In the genomic region with DNA sequence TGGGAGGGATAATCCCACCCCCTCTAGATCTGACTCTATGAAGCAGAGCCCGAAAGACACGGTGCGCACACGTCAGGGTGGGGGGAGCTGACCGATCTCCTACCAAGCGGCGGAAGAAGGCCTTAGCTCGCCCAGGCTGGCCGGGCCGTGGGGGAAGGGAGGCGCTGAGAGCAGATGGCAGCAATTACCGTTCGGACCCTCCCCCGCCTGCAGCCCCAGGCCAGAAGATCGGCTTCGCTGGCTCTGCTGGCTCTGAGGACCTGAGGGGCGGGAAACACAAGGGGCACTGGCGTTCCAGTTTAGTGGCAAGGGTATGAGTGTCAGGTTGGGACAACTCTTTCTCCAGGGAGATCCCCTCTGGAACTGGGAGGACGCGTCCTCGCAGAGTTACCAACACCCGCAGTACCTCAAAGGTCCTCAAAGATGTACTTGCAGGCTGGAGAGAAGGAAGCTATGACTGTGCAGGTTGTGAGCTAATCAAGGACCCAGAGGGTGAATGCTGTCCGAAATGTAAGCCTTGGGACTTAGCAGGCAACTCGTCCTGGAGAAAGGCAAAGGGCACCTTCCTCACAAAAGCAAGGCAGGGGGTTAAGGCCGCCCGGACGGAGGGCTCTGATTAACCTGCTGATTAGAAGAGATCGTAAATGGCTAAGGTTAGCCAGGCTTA, we compare ENCODE assay signal across 9 mouse cellular contexts. TPM values are rescaled to one million over a fixed set of nuclear protein-coding genes. Genes with fewer than 3 reads are reported as not detected.
DNase-seq lines count a peak whose midpoint lies in the region; ATAC-seq and TF ChIP-seq lines count a peak whose summit lies in the region.
"Had no signal": no experiment of that assay in that cellular context is flagged by ENCODE, and none has a peak within 500 bp of the region (broad histone marks: within the 10 kb centered on the region; RNA-seq: fewer than 3 reads in every experiment).

No protein-coding gene starts in this region.

- ATAC-seq in lung, embryonic 14.5 days (ENCODE audit: insufficient read depth), result peak; percentile 55; the same call in 1 of the 2 replicates
- no peak for ATAC-seq in embryonic facial prominence, embryonic 13.5 days (ENCODE audit: insufficient number of reproducible peaks, insufficient read depth, low FRiP score, low TSS enrichment, low read depth)
- ATAC-seq in hindbrain, embryonic 16.5 days, result peak; percentile 59
- 0 out of 2 replicates have a peak, but pooled peaks have one; percentile 31 for ATAC-seq in midbrain, embryonic 15.5 days (replicated peaks)

- WGBS in lung, embryonic 14.5 days, result 8% methylated on average over 28 of the region's 28 CpGs
- WGBS in lung, adult 2 months, result 27% methylated on average over 28 of the region's 28 CpGs
- 3% methylated on average over 28 of the region's 28 CpGs for WGBS in embryonic facial prominence, embryonic 13.5 days
- WGBS in hindbrain, embryonic 16.5 days, result 6% methylated on average over 28 of the region's 28 CpGs
- WGBS in midbrain, embryonic 15.5 days, result 4% methylated on average over 27 of the region's 28 CpGs

- H3K27me3 ChIP-seq in lung, embryonic 14.5 days (ENCODE audit: insufficient read depth, low read length), result 0 out of 2 replicates have a peak, but pooled peaks cover 3% of the 10 kb centered on the region
- H3K27me3 ChIP-seq in embryonic facial prominence, embryonic 13.5 days, result no peaks in the 10 kb centered on the region
- no peaks in the 10 kb centered on the region for H3K27me3 ChIP-seq in hindbrain, embryonic 16.5 days (replicated peaks; ENCODE audit: control insufficient read depth, insufficient read depth, low read length)
- H3K27me3 ChIP-seq in midbrain, embryonic 15.5 days (replicated peaks), result no peaks in the 10 kb centered on the region

- peak overlapping the region; percentile 27; the same call in 1 of the 2 replicates for H3K9ac ChIP-seq in lung, embryonic 14.5 days
- H3K9ac ChIP-seq in embryonic facial prominence, embryonic 13.5 days, result peak overlapping the region; percentile 60
- H3K9ac ChIP-seq in hindbrain, embryonic 16.5 days (ENCODE audit: low read depth, low read length), result no peak overlapping the region
- no peak overlapping the region for H3K9ac ChIP-seq in midbrain, embryonic 15.5 days

- peak overlapping the region; percentile 61 for H3K4me2 ChIP-seq in lung, embryonic 14.5 days
- H3K4me2 ChIP-seq in embryonic facial prominence, embryonic 13.5 days, result peak overlapping the region; percentile 59
- peak overlapping the region; percentile 40 for H3K4me2 ChIP-seq in hindbrain, embryonic 16.5 days (ENCODE audit: low read length)
- H3K4me2 ChIP-seq in midbrain, embryonic 15.5 days, result peak overlapping the region; percentile 25

- H3K36me3 ChIP-seq in lung, embryonic 14.5 days (ENCODE audit: insufficient read depth), result no peaks in the 10 kb centered on the region
- no peaks in the 10 kb centered on the region for H3K36me3 ChIP-seq in embryonic facial prominence, embryonic 13.5 days
- H3K36me3 ChIP-seq in hindbrain, embryonic 16.5 days (ENCODE audit: control insufficient read depth, insufficient read depth, low read length), result no peaks in the 10 kb centered on the region
- H3K36me3 ChIP-seq in midbrain, embryonic 15.5 days (replicated peaks), result no peaks in the 10 kb centered on the region

- TF ChIP-seq POLR2A in lung, adult 2 months (IDR thresholded peaks at IDR 0.05; ENCODE audit: borderline replicate concordance, extremely low read depth, low read depth, low read length), result no peak

- peak; percentile 72 for DNase-seq in lung, embryonic 14.5 days
- DNase-seq in lung, adult 2 months, result no peak
- DNase-seq in layer of hippocampus, adult 11-12 months (ENCODE audit: low spot score), result no peak
- DNase-seq in thymus, postnatal 10 days (ENCODE audit: low spot score in 2 of 2), result no peak
- no peak for DNase-seq in frontal cortex, postnatal 25 days (ENCODE audit: low spot score in 2 of 2)

- no peak overlapping the region for H3K27ac ChIP-seq in lung, embryonic 14.5 days (ENCODE audit: low read depth)
- peak overlapping the region; percentile 22; the same call in 1 of the 2 replicates for H3K27ac ChIP-seq in embryonic facial prominence, embryonic 13.5 days
- H3K27ac ChIP-seq in hindbrain, embryonic 16.5 days (ENCODE audit: low read depth, low read length), result no peak overlapping the region
- no peak overlapping the region for H3K27ac ChIP-seq in midbrain, embryonic 15.5 days
- H3K27ac ChIP-seq: macrophage had no signal

- TF ChIP-seq CTCF in lung, embryonic 14.5 days (IDR thresholded peaks at IDR 0.05; ENCODE audit: low read depth), result no peak
- no peak for TF ChIP-seq CTCF in lung, adult 2 months (IDR thresholded peaks at IDR 0.05; ENCODE audit: insufficient read depth, low read length)

- 0 out of 2 replicates have a peak overlapping the region, but pooled peaks have one; percentile 3 for H3K4me3 ChIP-seq in lung, embryonic 14.5 days (ENCODE audit: low read depth, low read length)
- H3K4me3 ChIP-seq in lung, adult 2 months (replicated peaks; ENCODE audit: extremely low read depth, low read depth, low read length), result no peak overlapping the region
- peak overlapping the region; percentile 25 for H3K4me3 ChIP-seq in embryonic facial prominence, embryonic 13.5 days
- no peak overlapping the region for H3K4me3 ChIP-seq in hindbrain, embryonic 16.5 days (ENCODE audit: low read length)
- no peak overlapping the region for H3K4me3 ChIP-seq in midbrain, embryonic 15.5 days

- no peaks in the 10 kb centered on the region for H3K9me3 ChIP-seq in lung, embryonic 14.5 days (ENCODE audit: low read depth, low read length)
- H3K9me3 ChIP-seq in embryonic facial prominence, embryonic 13.5 days, result no peaks in the 10 kb centered on the region
- no peaks in the 10 kb centered on the region for H3K9me3 ChIP-seq in hindbrain, embryonic 16.5 days (ENCODE audit: control insufficient read depth, low read length)
- no peaks in the 10 kb centered on the region for H3K9me3 ChIP-seq in midbrain, embryonic 15.5 days

- H3K4me1 ChIP-seq in lung, embryonic 14.5 days (ENCODE audit: insufficient read depth), result peaks cover 2% of the 10 kb centered on the region; the same call in 1 of the 2 replicates
- no peaks in the 10 kb centered on the region for H3K4me1 ChIP-seq in lung, adult 2 months (ENCODE audit: control insufficient read depth, insufficient read depth, low read length)
- H3K4me1 ChIP-seq in embryonic facial prominence, embryonic 13.5 days, result peaks cover 36% of the 10 kb centered on the region
- peaks cover 11% of the 10 kb centered on the region for H3K4me1 ChIP-seq in hindbrain, embryonic 16.5 days (ENCODE audit: control insufficient read depth, insufficient read depth, low read depth, low read length)
- H3K4me1 ChIP-seq in midbrain, embryonic 15.5 days, result peaks cover 19% of the 10 kb centered on the region

RNA-seq across cellular contexts. Expression of a gene that starts 17.4 kb away (rescaled TPM):
- polyA plus RNA-seq in lung, embryonic 14.5 days (2014; fragmentation: Nextera tagmentation; extraction: Ambion mirVana), result not detected in 2 replicates
- 0.10 and 0.28 TPM in 2 replicates for polyA plus RNA-seq in lung, adult 2 months (2012; rRNA removed)
- not detected in 2 replicates for polyA plus RNA-seq in embryonic facial prominence, embryonic 13.5 days (2015; fragmentation: Nextera tagmentation; extraction: Ambion mirVana)
- not detected in 2 replicates for polyA plus RNA-seq in hindbrain, embryonic 16.5 days (2015; fragmentation: Nextera tagmentation; extraction: Ambion mirVana)
- not detected in 2 replicates for polyA plus RNA-seq in midbrain, embryonic 15.5 days (2015; fragmentation: Nextera tagmentation; extraction: Ambion mirVana)
- polyA plus RNA-seq: macrophage had no signal

RNA-seq across cellular contexts. Expression of a gene that starts 19.8 kb away (rescaled TPM):
- polyA plus RNA-seq in lung, embryonic 14.5 days (2014; fragmentation: Nextera tagmentation; extraction: Ambion mirVana), result 0.26 and 0.34 TPM in 2 replicates
- polyA plus RNA-seq in lung, adult 2 months (2012; rRNA removed), result 9.3 and 10.6 TPM in 2 replicates
- 0.21 and 0.28 TPM in 2 replicates for polyA plus RNA-seq in embryonic facial prominence, embryonic 13.5 days (2015; fragmentation: Nextera tagmentation; extraction: Ambion mirVana)
- 0.06 and 0.09 TPM in 2 replicates for polyA plus RNA-seq in hindbrain, embryonic 16.5 days (2015; fragmentation: Nextera tagmentation; extraction: Ambion mirVana)
- 0.09 TPM in 1 of 2 replicates, not detected in the other for polyA plus RNA-seq in midbrain, embryonic 15.5 days (2015; fragmentation: Nextera tagmentation; extraction: Ambion mirVana)

RNA-seq across cellular contexts. Expression of a gene that starts 30.2 kb away (rescaled TPM):
- polyA plus RNA-seq in lung, embryonic 14.5 days (2014; fragmentation: Nextera tagmentation; extraction: Ambion mirVana), result 34.4 and 39.0 TPM in 2 replicates
- 672 and 695 TPM in 2 replicates for polyA plus RNA-seq in lung, adult 2 months (2012; rRNA removed)
- polyA plus RNA-seq in embryonic facial prominence, embryonic 13.5 days (2015; fragmentation: Nextera tagmentation; extraction: Ambion mirVana), result 9.9 and 10.1 TPM in 2 replicates
- 10.2 and 12.7 TPM in 2 replicates for polyA plus RNA-seq in hindbrain, embryonic 16.5 days (2015; fragmentation: Nextera tagmentation; extraction: Ambion mirVana)
- polyA plus RNA-seq in midbrain, embryonic 15.5 days (2015; fragmentation: Nextera tagmentation; extraction: Ambion mirVana), result 8.6 and 8.7 TPM in 2 replicates

RNA-seq across cellular contexts. Expression of a gene that starts 50.9 kb away (rescaled TPM):
- not detected in 2 replicates for polyA plus RNA-seq in lung, embryonic 14.5 days (2014; fragmentation: Nextera tagmentation; extraction: Ambion mirVana)
- 0.15 and 0.22 TPM in 2 replicates for polyA plus RNA-seq in lung, adult 2 months (2012; rRNA removed)
- not detected in 2 replicates for polyA plus RNA-seq in embryonic facial prominence, embryonic 13.5 days (2015; fragmentation: Nextera tagmentation; extraction: Ambion mirVana)
- not detected in 2 replicates for polyA plus RNA-seq in hindbrain, embryonic 16.5 days (2015; fragmentation: Nextera tagmentation; extraction: Ambion mirVana)
- not detected in 2 replicates for polyA plus RNA-seq in midbrain, embryonic 15.5 days (2015; fragmentation: Nextera tagmentation; extraction: Ambion mirVana)
- polyA plus RNA-seq: macrophage had no signal

Comparison
In these comparisons a context has a peak if more than half of its experiments do, and no peak if none do; other contexts are left out.
1. H3K4me3 ChIP-seq: peak in lung, embryonic 14.5 days (single experiment) and embryonic facial prominence, embryonic 13.5 days (single experiment); none in lung, adult 2 months (single experiment), hindbrain, embryonic 16.5 days (single experiment) and midbrain, embryonic 15.5 days (single experiment).
2. RNA of a gene that starts 30.2 kb away (polyA plus RNA-seq): 672 to 695 TPM in lung, adult 2 months; 34.4 to 39.0 TPM in lung, embryonic 14.5 days, 10.2 to 12.7 TPM in hindbrain, embryonic 16.5 days, 9.9 to 10.1 TPM in embryonic facial prominence, embryonic 13.5 days and 8.6 to 8.7 TPM in midbrain, embryonic 15.5 days; every median in the first group is over 10 times any median in the second.
3. H3K9ac ChIP-seq: peak in lung, embryonic 14.5 days (single experiment) and embryonic facial prominence, embryonic 13.5 days (single experiment); none in hindbrain, embryonic 16.5 days (single experiment) and midbrain, embryonic 15.5 days (single experiment).
4. Peak in every context shown above with its lines, with median percentiles within 50 percentile points of each other: H3K4me2 ChIP-seq.